Mouse (Mus musculus): ENCODE data around the gene Cux2. TPM values are rescaled to one million over a fixed set of nuclear protein-coding genes. Genes with fewer than 3 reads are reported as not detected.

Cux2 gene
- polyA plus RNA-seq, 1 experiment from 2014 or later = 2.3 TPM

DNA sequence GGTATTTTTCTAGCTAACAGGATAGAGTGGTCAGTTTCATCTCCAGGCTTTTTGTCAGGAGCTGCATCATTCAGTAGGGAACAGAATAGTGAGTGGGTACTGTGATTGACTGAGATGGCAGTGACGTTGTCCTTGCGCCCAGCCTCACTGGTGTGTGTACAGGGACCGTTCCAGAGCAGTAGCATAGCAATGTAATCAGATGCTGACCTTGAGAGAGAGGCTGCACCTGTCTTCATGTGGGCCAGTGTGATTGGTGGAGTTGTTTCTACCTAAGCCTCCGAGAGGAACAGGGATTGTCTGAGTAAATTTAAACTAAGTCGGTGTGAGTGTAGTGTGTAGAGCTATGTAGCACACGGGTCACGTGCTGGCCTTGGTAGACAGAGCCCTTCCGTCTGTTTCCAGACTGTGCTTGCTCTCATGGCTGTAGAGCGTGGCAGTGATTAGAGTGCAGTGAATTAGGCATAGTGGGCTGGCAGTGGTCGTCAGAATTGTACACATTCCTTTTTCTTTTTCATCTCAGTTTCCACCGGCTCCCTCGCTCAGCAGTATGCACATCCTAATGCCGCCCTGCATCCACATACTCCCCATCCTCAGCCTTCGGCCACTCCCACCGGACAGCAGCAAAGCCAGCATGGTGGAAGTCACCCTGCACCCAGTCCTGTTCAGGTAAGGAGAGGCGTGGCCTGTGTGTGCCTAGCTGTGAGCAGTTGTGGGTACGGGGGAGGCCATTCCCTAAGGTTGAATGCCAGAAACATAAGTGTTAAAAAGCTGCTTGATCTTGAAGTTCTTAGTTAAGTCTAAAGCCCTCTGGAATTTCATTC is 239.4 kb downstream of the Cux2 start:
- H3K36me3 ChIP-seq (ENCODE audit: control insufficient read depth, insufficient read depth, low read length) = peaks cover 32% of the 10 kb centered on the region
- H3K9ac ChIP-seq (ENCODE audit: low read length) = no peak overlapping the region
- peaks cover 7% of the 10 kb centered on the region for H3K4me1 ChIP-seq (replicated peaks; ENCODE audit: control insufficient read depth, insufficient read depth, low read length)
- H3K27me3 ChIP-seq (ENCODE audit: control insufficient read depth, insufficient read depth, low read depth, low read length) = no peaks in the 10 kb centered on the region
- no peak overlapping the region for H3K27ac ChIP-seq (ENCODE audit: low read length)
- no peak for ATAC-seq (ENCODE audit: low read depth)
- 86% methylated on average over 17 of the region's 17 CpGs for WGBS
- no peak overlapping the region for H3K4me3 ChIP-seq (ENCODE audit: low read length)
- H3K4me2 ChIP-seq (ENCODE audit: low read depth, low read length) = no peak overlapping the region
- H3K9me3 ChIP-seq (ENCODE audit: control insufficient read depth, low read length) = no peaks in the 10 kb centered on the region

DNA sequence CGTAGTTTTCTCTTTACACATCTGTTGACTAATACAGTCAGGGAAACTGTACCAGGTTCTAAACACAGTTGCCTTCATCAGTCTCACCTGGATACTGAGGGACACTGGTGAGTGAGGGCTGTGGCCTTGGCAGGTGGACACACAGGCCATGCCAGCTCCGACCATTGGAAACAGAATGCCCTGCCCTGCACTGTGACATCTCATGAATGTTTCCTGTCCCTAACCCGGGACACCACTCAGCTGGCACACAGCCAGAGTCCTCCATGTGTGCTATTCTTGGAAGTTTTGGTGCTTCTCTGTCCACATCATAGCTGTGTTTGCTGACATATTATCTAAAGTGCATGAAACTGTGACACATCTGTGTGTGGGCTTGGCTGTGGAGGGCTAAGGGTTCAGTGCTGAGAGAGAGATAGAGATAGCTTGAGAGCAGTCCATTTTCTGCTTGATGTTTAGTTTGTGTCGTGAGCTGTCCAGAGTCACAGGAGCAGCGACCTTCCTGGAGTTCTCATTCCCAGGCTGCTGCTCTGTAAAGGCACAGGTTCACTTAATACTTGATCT is 240.2 kb downstream of the Cux2 start:
- Histone ChIP-seq H3K4me1 (replicated peaks; ENCODE audit: control insufficient read depth, insufficient read depth, low read length) (peaks cover 7% of the 10 kb centered on the region), H3K9ac (ENCODE audit: low read length) (no peak overlapping the region), H3K27me3 (ENCODE audit: control insufficient read depth, insufficient read depth, low read depth, low read length) (no peaks in the 10 kb centered on the region), H3K4me3 (ENCODE audit: low read length) (no peak overlapping the region), H3K36me3 (ENCODE audit: control insufficient read depth, insufficient read depth, low read length) (peaks cover 32% of the 10 kb centered on the region), H3K27ac (ENCODE audit: low read length) (no peak overlapping the region), H3K9me3 (ENCODE audit: control insufficient read depth, low read length) (no peaks in the 10 kb centered on the region), H3K4me2 (ENCODE audit: low read depth, low read length) (no peak overlapping the region)
- WGBS = 45% methylated on average over 5 of the region's 5 CpGs
- peak; percentile 42; the same call in 1 of the 2 replicates for ATAC-seq (ENCODE audit: low read depth)

DNA sequence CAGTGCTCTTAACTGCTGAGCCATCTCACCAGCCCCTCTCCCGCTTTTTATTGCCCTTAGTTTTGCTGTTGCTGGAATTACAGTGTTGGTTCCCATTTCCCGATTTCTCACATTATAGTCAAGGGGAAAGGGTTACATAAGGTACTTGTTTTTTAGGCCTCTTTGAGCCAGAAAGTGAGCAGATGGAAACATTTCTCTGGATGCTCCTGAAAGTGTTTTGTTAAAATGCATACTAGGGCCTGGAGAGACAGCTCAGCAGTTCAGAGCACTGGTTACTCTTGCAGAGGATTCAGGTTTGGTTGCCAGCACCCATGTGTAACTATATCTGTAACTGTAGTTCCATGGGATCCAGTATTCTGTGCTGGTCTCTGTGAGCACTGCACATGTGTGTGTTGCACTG is 241.7 kb downstream of the Cux2 start:
- 82% methylated on average over 2 of the region's 2 CpGs for WGBS
- peaks cover 29% of the 10 kb centered on the region for H3K36me3 ChIP-seq (ENCODE audit: control insufficient read depth, insufficient read depth, low read length)

DNA sequence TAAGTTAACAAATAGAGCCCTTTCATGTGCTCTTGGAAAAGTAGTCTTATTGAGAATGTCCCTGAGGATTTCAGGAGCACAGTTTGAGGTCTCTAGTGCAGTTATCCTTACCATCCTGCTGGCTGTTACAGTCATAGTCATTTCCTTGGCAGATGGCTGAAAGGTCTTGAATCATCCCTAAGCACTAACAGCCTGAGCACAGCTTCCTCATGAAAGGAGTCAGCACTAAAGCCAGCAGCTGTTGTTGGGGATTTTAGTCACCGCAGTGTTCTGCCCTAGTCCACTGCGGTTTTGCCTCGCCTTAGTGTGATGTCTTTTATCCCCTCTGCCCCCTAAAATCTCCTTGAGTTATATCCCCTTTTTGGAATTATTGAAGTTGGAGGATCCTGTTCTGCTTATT is 242.7 kb downstream of the Cux2 start:
- no peak for ATAC-seq (ENCODE audit: low read depth)
- Histone ChIP-seq H3K27me3 (ENCODE audit: control insufficient read depth, insufficient read depth, low read depth, low read length) (no peaks in the 10 kb centered on the region), H3K4me3 (ENCODE audit: low read length) (no peak overlapping the region), H3K9ac (ENCODE audit: low read length) (no peak overlapping the region), H3K9me3 (ENCODE audit: control insufficient read depth, low read length) (no peaks in the 10 kb centered on the region), H3K36me3 (ENCODE audit: control insufficient read depth, insufficient read depth, low read length) (peaks cover 33% of the 10 kb centered on the region), H3K4me1 (replicated peaks; ENCODE audit: control insufficient read depth, insufficient read depth, low read length) (peaks cover 7% of the 10 kb centered on the region), H3K27ac (ENCODE audit: low read length) (no peak overlapping the region), H3K4me2 (ENCODE audit: low read depth, low read length) (no peak overlapping the region)
- 84% methylated on average over 3 of the region's 3 CpGs for WGBS

More for the DNA sequence above, 241.7 kb downstream of the Cux2 start:
- no peak overlapping the region for H3K4me2 ChIP-seq (ENCODE audit: low read depth, low read length)
- ATAC-seq (ENCODE audit: low read depth) = no peak
- H3K4me3 ChIP-seq (ENCODE audit: low read length) = no peak overlapping the region
- H3K4me1 ChIP-seq (replicated peaks; ENCODE audit: control insufficient read depth, insufficient read depth, low read length) = peaks cover 7% of the 10 kb centered on the region
- H3K9ac ChIP-seq (ENCODE audit: low read length) = no peak overlapping the region
- H3K9me3 ChIP-seq (ENCODE audit: control insufficient read depth, low read length) = no peaks in the 10 kb centered on the region
- H3K27ac ChIP-seq (ENCODE audit: low read length) = no peak overlapping the region
- H3K27me3 ChIP-seq (ENCODE audit: control insufficient read depth, insufficient read depth, low read depth, low read length) = no peaks in the 10 kb centered on the region

Small RNA genes within 50 kb of the gene (microRNA-seq; reads per million reads assigned to microRNA genes)
- not detected for gene Mir7031

Other genes starting within 250 kb of the Cux2 start
- gene Sh2b3, start 212.5 kb downstream of the Cux2 start, polyA plus RNA-seq (2015; fragmentation: Nextera tagmentation; extraction: Ambion mirVana) = 15.9 and 16.9 TPM in 2 replicates
- gene Pheta1, start 201.1 kb downstream of the Cux2 start, polyA plus RNA-seq (2015; fragmentation: Nextera tagmentation; extraction: Ambion mirVana) = 23.0 and 23.2 TPM in 2 replicates
- 12.4 and 12.7 TPM in 2 replicates for gene Myl2, start 50.8 kb upstream of the Cux2 start, polyA plus RNA-seq (2015; fragmentation: Nextera tagmentation; extraction: Ambion mirVana)
- gene Ccdc63, start 90.7 kb upstream of the Cux2 start, polyA plus RNA-seq (2015; fragmentation: Nextera tagmentation; extraction: Ambion mirVana) = 0.04 TPM in 1 of 2 replicates, not detected in the other
- 214 and 259 TPM in 2 replicates for gene Ppp1cc, start 108.2 kb upstream of the Cux2 start, polyA plus RNA-seq (2015; fragmentation: Nextera tagmentation; extraction: Ambion mirVana)
- 4.4 and 5.0 TPM in 2 replicates for gene Hvcn1, start 156.7 kb upstream of the Cux2 start, polyA plus RNA-seq (2015; fragmentation: Nextera tagmentation; extraction: Ambion mirVana)
- 6.5 and 7.4 TPM in 2 replicates for gene Tctn1, start 214.4 kb upstream of the Cux2 start, polyA plus RNA-seq (2015; fragmentation: Nextera tagmentation; extraction: Ambion mirVana)
- 8.6 and 8.9 TPM in 2 replicates for gene Pptc7, start 234.3 kb upstream of the Cux2 start, polyA plus RNA-seq (2015; fragmentation: Nextera tagmentation; extraction: Ambion mirVana)